Mouse (Mus musculus) forebrain, embryonic 11.5 days (tissue): ENCODE data around the gene Nckap5l. TPM values are rescaled to one million over a fixed set of nuclear protein-coding genes. Genes with fewer than 3 reads are reported as not detected.
A peak's percentile ranks its signal among the peaks of the same experiment; 100 is the strongest.

Experiments
- ATAC-seq: fragments of 200-750 bp; cut with Nextera tagmentation; replicated peaks from 2 replicates; pipeline ENCODE4 v1.8.0; 2017; ENCODE audit warnings: moderate TSS enrichment; ENCODE audit not compliant: low FRiP score
- DNase-seq: peaks from one replicate; pipeline ENCODE4 v3.0.0-alpha.2; 2017; ENCODE audit warnings: low spot score
- H3K27ac ChIP-seq: fragments of 300-500 bp; sonication (generic); 2 replicates; pipeline ENCODE4 v1.5.1; 2014; ENCODE audit warnings: low read depth, low read length
- H3K27me3 ChIP-seq: fragments of 300-500 bp; sonication (generic); 2 replicates; pipeline ENCODE4 v1.6.1; 2014; ENCODE audit warnings: mild to moderate bottlenecking, low read length, mixed read lengths; ENCODE audit not compliant: control insufficient read depth, insufficient read depth
- H3K36me3 ChIP-seq: fragments of 300-500 bp; sonication (generic); 2 replicates; pipeline ENCODE4 v1.6.1; 2014; ENCODE audit warnings: mild to moderate bottlenecking, low read length, moderate library complexity, mixed read lengths; ENCODE audit not compliant: control insufficient read depth, insufficient read depth
- H3K4me1 ChIP-seq: fragments of 300-500 bp; sonication (generic); replicated peaks from 2 replicates; pipeline ENCODE4 v1.6.1; 2014; ENCODE audit warnings: low read length, mixed read lengths; ENCODE audit not compliant: control insufficient read depth, insufficient read depth
- H3K4me2 ChIP-seq: fragments of 300-500 bp; sonication (generic); 2 replicates; pipeline ENCODE4 v1.6.1; 2014; ENCODE audit warnings: low read depth, mild to moderate bottlenecking, low read length, moderate library complexity, mixed read lengths; ENCODE audit not compliant: severe bottlenecking
- H3K4me3 ChIP-seq: fragments of 300-500 bp; sonication (generic); 2 replicates; pipeline ENCODE4 v1.5.1; 2014; ENCODE audit warnings: low read depth, low read length
- H3K9ac ChIP-seq: fragments of 300-500 bp; sonication (generic); 2 replicates; pipeline ENCODE4 v1.6.1; 2014; ENCODE audit warnings: low read length
- H3K9me3 ChIP-seq: fragments of 300-500 bp; sonication (generic); 2 replicates; pipeline ENCODE4 v1.6.1; 2016; ENCODE audit warnings: low read length, mixed read lengths; ENCODE audit not compliant: control insufficient read depth
- WGBS: fragments of 180-500 bp; shearing (Covaris S2); extraction: QIAGEN DNeasy Blood & Tissue Kit; methylation state at CpG from one replicate; pipeline ENCODE4 v1.1.7; 2014; 5-methylcytosine and 5-hydroxymethylcytosine counted together
- polyA plus RNA-seq: library from polyadenylated mRNA; unstranded; fragments of >200 nt; fragmentation: Nextera tagmentation; extraction: Ambion mirVana; gene quantifications from 2 replicates; pipeline ENCODE4 v1.2.1, GENCODE M21; 2014

Gene Nckap5l
- polyA plus RNA-seq, 1 experiment from 2014 or later: 12.2 TPM

DNA sequence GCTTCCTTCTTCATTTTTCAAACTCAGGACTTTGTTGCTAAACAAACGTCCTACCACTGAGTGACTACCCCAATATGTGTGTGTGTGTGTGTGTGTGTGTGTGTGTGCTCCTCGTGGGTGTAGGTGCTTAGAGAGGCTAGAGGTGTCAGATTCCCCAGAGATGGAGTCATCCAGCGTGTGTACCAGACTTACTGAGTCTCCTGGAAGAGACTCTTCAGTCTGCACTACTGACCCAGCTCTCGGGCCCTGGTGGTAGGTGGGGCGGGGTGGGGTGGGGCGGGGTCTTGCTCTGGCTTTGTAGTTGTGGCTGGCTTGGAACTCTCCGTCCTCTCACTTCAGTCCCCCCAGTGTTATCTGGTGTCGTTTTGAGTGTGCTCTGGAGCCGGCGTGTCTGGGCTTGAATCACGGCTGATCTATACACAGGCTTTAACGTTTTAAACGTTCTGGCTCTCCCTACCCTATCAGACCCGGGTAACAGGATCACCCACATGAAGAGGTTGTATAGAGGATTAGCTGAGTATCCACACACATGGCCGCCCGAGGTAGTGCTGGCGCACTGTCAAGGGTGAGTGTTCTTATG lies 39.8 kb downstream of the Nckap5l start:
- WGBS: 50% methylated on average over 17 of the region's 17 CpGs
- Histone ChIP-seq H3K9ac (no peak overlapping the region), H3K4me2 (no peak overlapping the region), H3K27ac (no peak overlapping the region), H3K36me3 (no peaks in the 10 kb centered on the region), H3K9me3 (no peaks in the 10 kb centered on the region), H3K27me3 (no peaks in the 10 kb centered on the region), H3K4me1 (peaks cover 7% of the 10 kb centered on the region; the same call in 1 of the 2 replicates), H3K4me3 (no peak overlapping the region)
- DNase-seq (no peak), ATAC-seq (no peak)

GRCm38 (mm10) chr15:99416957-99417356 lies 40.6 kb downstream of the Nckap5l start:
- ATAC-seq (no peak), DNase-seq (no peak)
- no peaks in the 10 kb centered on the region for H3K27me3 ChIP-seq
- H3K27ac ChIP-seq: no peak overlapping the region
- no peak overlapping the region for H3K4me3 ChIP-seq
- no peak overlapping the region for H3K9ac ChIP-seq
- H3K4me1 ChIP-seq: peaks cover 7% of the 10 kb centered on the region; the same call in 1 of the 2 replicates
- 34% methylated on average over 4 of the region's 4 CpGs for WGBS
- H3K9me3 ChIP-seq: no peaks in the 10 kb centered on the region
- H3K4me2 ChIP-seq: no peak overlapping the region
- H3K36me3 ChIP-seq: no peaks in the 10 kb centered on the region

- H3K27me3 ChIP-seq: no peaks in the 10 kb centered on the region
- peaks cover 7% of the 10 kb centered on the region; the same call in 1 of the 2 replicates for H3K4me1 ChIP-seq
- H3K36me3 ChIP-seq: no peaks in the 10 kb centered on the region
- H3K4me3 ChIP-seq: no peak overlapping the region
- ATAC-seq (no peak; the same call in 1 of the 2 replicates), DNase-seq (peak; percentile 87)
- 24% methylated on average over 13 of the region's 13 CpGs for WGBS
- no peak overlapping the region for H3K27ac ChIP-seq
- no peaks in the 10 kb centered on the region for H3K9me3 ChIP-seq
- no peak overlapping the region for H3K9ac ChIP-seq
- H3K4me2 ChIP-seq: no peak overlapping the region
These were observed 41.1 kb downstream of the Nckap5l start for GRCm38 (mm10) chr15:99416348-99416882.

- Histone ChIP-seq H3K4me3 (no peak overlapping the region), H3K9me3 (no peaks in the 10 kb centered on the region), H3K36me3 (no peaks in the 10 kb centered on the region), H3K9ac (no peak overlapping the region), H3K4me1 (peaks cover 4% of the 10 kb centered on the region; the same call in 1 of the 2 replicates), H3K27ac (no peak overlapping the region), H3K27me3 (no peaks in the 10 kb centered on the region), H3K4me2 (no peak overlapping the region)
- no peak for DNase-seq
- WGBS: 18% methylated on average over 2 of the region's 2 CpGs
- no peak for ATAC-seq
These were observed 41.8 kb downstream of the Nckap5l start for GRCm38 (mm10) chr15:99415793-99416192.

- 67% methylated on average over 14 of the region's 14 CpGs for WGBS
- H3K4me1 ChIP-seq: no peaks in the 10 kb centered on the region
- H3K27ac ChIP-seq: no peak overlapping the region
- H3K4me2 ChIP-seq: no peak overlapping the region
- H3K4me3 ChIP-seq: no peak overlapping the region
- ATAC-seq (no peak), DNase-seq (no peak)
- no peaks in the 10 kb centered on the region for H3K27me3 ChIP-seq
- H3K9me3 ChIP-seq: no peaks in the 10 kb centered on the region
- H3K9ac ChIP-seq: no peak overlapping the region
- H3K36me3 ChIP-seq: peaks cover 2% of the 10 kb centered on the region; the same call in 1 of the 2 replicates
These were observed 45.8 kb downstream of the Nckap5l start for GRCm38 (mm10) chr15:99411747-99412146.

GRCm38 (mm10) chr15:99408845-99409244 lies 48.7 kb downstream of the Nckap5l start:
- H3K36me3 ChIP-seq: peaks cover 6% of the 10 kb centered on the region; the same call in 1 of the 2 replicates

GRCm38 (mm10) chr15:99406986-99407570 lies 50.5 kb downstream of the Nckap5l start:
- ATAC-seq (no peak), DNase-seq (no peak)
- Histone ChIP-seq H3K4me2 (no peak overlapping the region), H3K27ac (no peak overlapping the region), H3K27me3 (no peaks in the 10 kb centered on the region), H3K9ac (no peak overlapping the region), H3K9me3 (no peaks in the 10 kb centered on the region), H3K4me3 (no peak overlapping the region), H3K36me3 (peaks cover 6% of the 10 kb centered on the region; the same call in 1 of the 2 replicates), H3K4me1 (no peaks in the 10 kb centered on the region)
- WGBS: 88% methylated on average over 15 of the region's 15 CpGs

More at GRCm38 (mm10) chr15:99408845-99409244, 48.7 kb downstream of the Nckap5l start:
- Histone ChIP-seq H3K4me1 (no peaks in the 10 kb centered on the region), H3K9me3 (no peaks in the 10 kb centered on the region), H3K4me3 (no peak overlapping the region), H3K27ac (no peak overlapping the region), H3K9ac (no peak overlapping the region), H3K4me2 (no peak overlapping the region), H3K27me3 (no peaks in the 10 kb centered on the region)
- DNase-seq: no peak
- no peak for ATAC-seq
- 93% methylated on average over 9 of the region's 9 CpGs for WGBS

- DNase-seq (no peak), ATAC-seq (no peak)
- Histone ChIP-seq H3K4me3 (no peak overlapping the region), H3K9ac (no peak overlapping the region), H3K27me3 (no peaks in the 10 kb centered on the region), H3K4me2 (no peak overlapping the region), H3K4me1 (no peaks in the 10 kb centered on the region), H3K9me3 (no peaks in the 10 kb centered on the region), H3K36me3 (peaks cover 6% of the 10 kb centered on the region; the same call in 1 of the 2 replicates), H3K27ac (no peak overlapping the region)
- WGBS: 91% methylated on average over 9 of the region's 9 CpGs
These were observed 52.4 kb downstream of the Nckap5l start for GRCm38 (mm10) chr15:99405150-99405549.
